Mouse (Mus musculus) lung, postnatal 0 days (tissue): ENCODE measurements around the gene Necab3. TPM values are rescaled to one million over a fixed set of nuclear protein-coding genes. Genes with fewer than 3 reads are reported as not detected.
A peak's percentile ranks its signal among the peaks of the same experiment; 100 is the strongest.

Experiments
- ATAC-seq: fragments of 200-750 bp; cut with Nextera tagmentation; 2 replicates; pipeline ENCODE4 v1.8.0; 2017; ENCODE audit warnings: moderate library complexity
- DNase-seq: peaks from one replicate; pipeline ENCODE4 v3.0.0-alpha.2; 2016; ENCODE audit warnings: low spot score
- H3K27ac ChIP-seq: fragments of 300-500 bp; sonication (generic); 2 replicates; pipeline ENCODE4 v1.5.1; 2014; ENCODE audit warnings: antibody characterized with exemption, mild to moderate bottlenecking, low read length, mixed read lengths
- H3K27me3 ChIP-seq: fragments of 300-500 bp; sonication (generic); replicated peaks from 2 replicates; pipeline ENCODE4 v1.6.1; 2014; ENCODE audit warnings: low read length, mixed read lengths; ENCODE audit not compliant: insufficient read depth
- H3K36me3 ChIP-seq: fragments of 300-500 bp; sonication (generic); 2 replicates; pipeline ENCODE4 v1.6.1; 2014; ENCODE audit warnings: low read length, mixed read lengths; ENCODE audit not compliant: insufficient read depth
- H3K4me1 ChIP-seq: fragments of 300-500 bp; sonication (generic); 2 replicates; pipeline ENCODE4 v1.6.1; 2014; ENCODE audit warnings: antibody characterized with exemption, low read depth, low read length, mixed read lengths; ENCODE audit not compliant: insufficient read depth
- H3K4me2 ChIP-seq: fragments of 300-500 bp; sonication (generic); replicated peaks from 2 replicates; pipeline ENCODE4 v1.6.1; 2014; ENCODE audit warnings: low read depth, mild to moderate bottlenecking, low read length, moderate library complexity, mixed read lengths
- H3K4me3 ChIP-seq: fragments of 300-500 bp; sonication (generic); 2 replicates; pipeline ENCODE4 v1.5.1; 2014; ENCODE audit warnings: low read depth, low read length
- H3K9ac ChIP-seq: fragments of 300-500 bp; sonication (generic); replicated peaks from 2 replicates; pipeline ENCODE4 v1.6.1; 2014; ENCODE audit warnings: low read depth, mild to moderate bottlenecking
- H3K9me3 ChIP-seq: fragments of 300-500 bp; sonication (generic); 2 replicates; pipeline ENCODE4 v1.6.1; 2016; ENCODE audit warnings: low read length, mixed read lengths
- CTCF ChIP-seq: IDR thresholded peaks from 2 replicates; pipeline ENCODE4 v1.5.1; 2016; ENCODE audit warnings: antibody characterized with exemption, mild to moderate bottlenecking
- EP300 ChIP-seq: IDR thresholded peaks from 2 replicates; pipeline ENCODE4 v1.6.1; 2016; ENCODE audit warnings: antibody characterized with exemption, mild to moderate bottlenecking, control low read depth
- WGBS: fragments of 180-500 bp; shearing (Covaris S2); extraction: QIAGEN DNeasy Blood & Tissue Kit; methylation state at CpG from one replicate; pipeline ENCODE4 v1.1.7; 2014; 5-methylcytosine and 5-hydroxymethylcytosine counted together
- polyA plus RNA-seq: library from polyadenylated mRNA; unstranded; fragments of >200 nt; fragmentation: Nextera tagmentation; extraction: Ambion mirVana; gene quantifications from 2 replicates; pipeline ENCODE4 v1.2.1, GENCODE M21; 2015

Necab3 gene
- polyA plus RNA-seq, 1 experiment from 2014 or later: 0.81 TPM

GRCm38 (mm10) chr2:154507566-154508283 lies 51.0 kb downstream of the Necab3 start:
- Histone ChIP-seq H3K4me2 (no peak overlapping the region), H3K9ac (no peak overlapping the region), H3K27me3 (no peaks in the 10 kb centered on the region), H3K36me3 (peaks cover 6% of the 10 kb centered on the region; the same call in 1 of the 2 replicates), H3K9me3 (no peaks in the 10 kb centered on the region), H3K27ac (no peak overlapping the region), H3K4me3 (no peak overlapping the region), H3K4me1 (no peaks in the 10 kb centered on the region)
- WGBS: 59% methylated on average over 9 of the region's 9 CpGs
- DNase-seq (peak; percentile 71), ATAC-seq (peak; percentile 87)
- TF ChIP-seq EP300 (no peak), CTCF (peak; percentile 59)

GRCm38 (mm10) chr2:154507076-154507475 lies 51.6 kb downstream of the Necab3 start:
- TF ChIP-seq CTCF: no peak
- no peak for TF ChIP-seq EP300
- no peaks in the 10 kb centered on the region for H3K9me3 ChIP-seq
- DNase-seq: no peak
- peaks cover 6% of the 10 kb centered on the region; the same call in 1 of the 2 replicates for H3K36me3 ChIP-seq
- H3K27ac ChIP-seq: no peak overlapping the region
- no peak overlapping the region for H3K4me2 ChIP-seq
- no peak overlapping the region for H3K9ac ChIP-seq
- 82% methylated on average over 2 of the region's 2 CpGs for WGBS
- no peak for ATAC-seq
- H3K27me3 ChIP-seq: no peaks in the 10 kb centered on the region
- H3K4me3 ChIP-seq: no peak overlapping the region
- H3K4me1 ChIP-seq: no peaks in the 10 kb centered on the region

- Histone ChIP-seq H3K9me3 (no peaks in the 10 kb centered on the region), H3K36me3 (no peaks in the 10 kb centered on the region), H3K9ac (no peak overlapping the region), H3K27me3 (no peaks in the 10 kb centered on the region), H3K27ac (no peak overlapping the region), H3K4me1 (no peaks in the 10 kb centered on the region), H3K4me2 (no peak overlapping the region), H3K4me3 (no peak overlapping the region)
- ATAC-seq (no peak), DNase-seq (no peak)
- WGBS: 85% methylated on average over 3 of the region's 3 CpGs
- TF ChIP-seq CTCF: no peak
- TF ChIP-seq EP300: no peak
These were observed 57.9 kb downstream of the Necab3 start for GRCm38 (mm10) chr2:154500758-154501157.

- Histone ChIP-seq H3K4me3 (no peak overlapping the region), H3K4me2 (no peak overlapping the region), H3K27ac (no peak overlapping the region), H3K4me1 (no peaks in the 10 kb centered on the region), H3K36me3 (no peaks in the 10 kb centered on the region), H3K9me3 (no peaks in the 10 kb centered on the region), H3K9ac (no peak overlapping the region), H3K27me3 (no peaks in the 10 kb centered on the region)
- 96% methylated on average over 2 of the region's 2 CpGs for WGBS
- no peak for TF ChIP-seq CTCF
- no peak for TF ChIP-seq EP300
- ATAC-seq (no peak), DNase-seq (no peak)
These were observed 58.9 kb downstream of the Necab3 start for GRCm38 (mm10) chr2:154499717-154500247.

- no peak overlapping the region for H3K4me2 ChIP-seq
- TF ChIP-seq EP300 (no peak), CTCF (no peak)
- no peaks in the 10 kb centered on the region for H3K4me1 ChIP-seq
- WGBS: 46% methylated on average over 5 of the region's 5 CpGs
- no peaks in the 10 kb centered on the region for H3K9me3 ChIP-seq
- ATAC-seq: no peak
- DNase-seq: no peak
- H3K27me3 ChIP-seq: no peaks in the 10 kb centered on the region
- no peak overlapping the region for H3K4me3 ChIP-seq
- H3K27ac ChIP-seq: no peak overlapping the region
- H3K36me3 ChIP-seq: no peaks in the 10 kb centered on the region
- H3K9ac ChIP-seq: no peak overlapping the region
These were observed 60.1 kb downstream of the Necab3 start for GRCm38 (mm10) chr2:154498571-154498970.

- no peak for DNase-seq
- H3K27me3 ChIP-seq: no peaks in the 10 kb centered on the region
- WGBS: 87% methylated on average over 4 of the region's 4 CpGs
- no peaks in the 10 kb centered on the region for H3K4me1 ChIP-seq
- ATAC-seq: no peak
- H3K36me3 ChIP-seq: no peaks in the 10 kb centered on the region
- H3K4me2 ChIP-seq: no peak overlapping the region
- no peak overlapping the region for H3K9ac ChIP-seq
- no peaks in the 10 kb centered on the region for H3K9me3 ChIP-seq
- TF ChIP-seq EP300 (no peak), CTCF (no peak)
- no peak overlapping the region for H3K27ac ChIP-seq
- H3K4me3 ChIP-seq: no peak overlapping the region
These were observed 63.7 kb downstream of the Necab3 start for GRCm38 (mm10) chr2:154495021-154495420.

Other genes starting within 250 kb of the Necab3 start
- 5.6 and 18.9 TPM in 2 replicates for gene Cdk5rap1, start 185.9 kb downstream of the Necab3 start, polyA plus RNA-seq
- 7.7 and 8.0 TPM in 2 replicates for gene Snta1, start 150.8 kb downstream of the Necab3 start, polyA plus RNA-seq
- gene Cbfa2t2, start 122.4 kb downstream of the Necab3 start, polyA plus RNA-seq: 14.6 and 16.6 TPM in 2 replicates
- gene 1700003F12Rik, start 11.8 kb downstream of the Necab3 start, polyA plus RNA-seq: 0.89 and 1.3 TPM in 2 replicates
- not detected in 2 replicates for gene Actl10, start 7.1 kb downstream of the Necab3 start, polyA plus RNA-seq
- gene E2f1, start 11.0 kb upstream of the Necab3 start, polyA plus RNA-seq: 5.4 and 7.5 TPM in 2 replicates
- 29.0 and 33.5 TPM in 2 replicates for gene Pxmp4, start 44.8 kb upstream of the Necab3 start, polyA plus RNA-seq
- gene Zfp341, start 54.4 kb upstream of the Necab3 start, polyA plus RNA-seq: 0.76 and 1.0 TPM in 2 replicates
- gene 4930519P11Rik, start 54.5 kb upstream of the Necab3 start, polyA plus RNA-seq: 0.40 and 0.61 TPM in 2 replicates
- gene Chmp4b, start 92.8 kb upstream of the Necab3 start, polyA plus RNA-seq: 33.1 and 33.7 TPM in 2 replicates
- gene Gm14214, start 211.1 kb upstream of the Necab3 start, polyA plus RNA-seq: not detected in 2 replicates
- gene Raly, start 232.2 kb upstream of the Necab3 start, polyA plus RNA-seq: 23.7 and 26.3 TPM in 2 replicates
- not detected in 2 replicates for gene a, start 232.5 kb upstream of the Necab3 start, polyA plus RNA-seq